Mouse (Mus musculus): Measurements from ENCODE around the gene Bach2. TPM values are rescaled to one million over a fixed set of nuclear protein-coding genes. Genes with fewer than 3 reads are reported as not detected.

The Bach2 gene
- 79.4 and 98.9 TPM in 2 replicates for total RNA-seq (2017)

- ATAC-seq (ENCODE audit: extremely low read depth, insufficient number of reproducible peaks, low FRiP score, poor library complexity, severe bottlenecking) = peak; percentile 80
Observed at GRCm38 (mm10) chr4:32238366-32238854, at the start of gene Bach2. Bach2 (plus strand) TSS chr4:32238804.

- ATAC-seq (ENCODE audit: extremely low read depth, insufficient number of reproducible peaks, low FRiP score, poor library complexity, severe bottlenecking) = no peak
Observed at GRCm38 (mm10) chr4:32189416-32190036, 49.1 kb upstream of the Bach2 start.

- ATAC-seq (ENCODE audit: extremely low read depth, insufficient number of reproducible peaks, low FRiP score, poor library complexity, severe bottlenecking) = no peak
Observed at GRCm38 (mm10) chr4:32190506-32190905, 48.1 kb upstream of the Bach2 start.

GRCm38 (mm10) chr4:32195945-32196921, 42.4 kb upstream of the Bach2 start:
- no peak for ATAC-seq (ENCODE audit: extremely low read depth, insufficient number of reproducible peaks, low FRiP score, poor library complexity, severe bottlenecking)

GRCm38 (mm10) chr4:32198031-32198430, 40.6 kb upstream of the Bach2 start:
- ATAC-seq (ENCODE audit: extremely low read depth, insufficient number of reproducible peaks, low FRiP score, poor library complexity, severe bottlenecking) = no peak

DNA sequence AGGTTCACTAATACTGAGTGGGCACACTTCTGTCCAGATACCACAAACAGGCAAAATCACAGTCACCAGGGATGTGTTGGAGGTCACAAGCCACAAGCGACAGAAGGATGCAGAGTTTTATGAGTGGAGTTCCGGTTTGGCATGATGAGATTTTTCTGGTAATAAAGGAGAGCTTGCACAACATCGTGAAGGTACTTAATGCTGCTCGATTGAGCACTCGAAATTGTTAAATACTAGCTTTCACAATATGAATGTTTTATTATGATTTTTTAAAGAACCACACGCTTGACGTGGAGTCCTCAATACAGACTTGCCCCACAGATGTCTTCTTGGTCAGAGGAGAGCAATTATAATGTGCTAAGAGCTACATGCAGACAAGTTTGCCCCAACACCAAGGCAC, 40.0 kb upstream of the Bach2 start:
- ATAC-seq (ENCODE audit: extremely low read depth, insufficient number of reproducible peaks, low FRiP score, poor library complexity, severe bottlenecking) = no peak

GRCm38 (mm10) chr4:32199156-32199555, 39.4 kb upstream of the Bach2 start:
- no peak for ATAC-seq (ENCODE audit: extremely low read depth, insufficient number of reproducible peaks, low FRiP score, poor library complexity, severe bottlenecking)

GRCm38 (mm10) chr4:32201114-32201513, 37.5 kb upstream of the Bach2 start:
- ATAC-seq (ENCODE audit: extremely low read depth, insufficient number of reproducible peaks, low FRiP score, poor library complexity, severe bottlenecking) = no peak

DNA sequence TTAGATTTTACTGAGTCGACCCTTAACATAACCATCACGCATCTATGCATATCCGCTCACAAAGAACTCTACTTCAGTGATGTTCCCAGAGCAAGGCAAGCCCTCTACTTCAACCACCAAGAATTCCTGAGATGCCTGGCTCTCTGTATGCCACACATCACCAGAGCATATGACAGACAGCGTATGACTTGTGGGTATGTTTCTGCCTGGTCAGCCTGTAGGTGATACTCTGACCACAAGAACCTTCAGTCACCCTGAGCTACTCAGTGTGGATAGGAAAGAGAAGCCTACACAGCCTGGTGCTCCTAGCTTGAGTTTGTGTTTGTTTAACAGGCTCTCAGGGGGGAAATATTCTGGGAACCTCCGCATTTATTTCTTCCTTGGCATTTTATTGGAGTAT, 36.2 kb upstream of the Bach2 start:
- no peak for ATAC-seq (ENCODE audit: extremely low read depth, insufficient number of reproducible peaks, low FRiP score, poor library complexity, severe bottlenecking)

- no peak for ATAC-seq (ENCODE audit: extremely low read depth, insufficient number of reproducible peaks, low FRiP score, poor library complexity, severe bottlenecking)
Observed at GRCm38 (mm10) chr4:32204819-32205218, 33.8 kb upstream of the Bach2 start.

DNA sequence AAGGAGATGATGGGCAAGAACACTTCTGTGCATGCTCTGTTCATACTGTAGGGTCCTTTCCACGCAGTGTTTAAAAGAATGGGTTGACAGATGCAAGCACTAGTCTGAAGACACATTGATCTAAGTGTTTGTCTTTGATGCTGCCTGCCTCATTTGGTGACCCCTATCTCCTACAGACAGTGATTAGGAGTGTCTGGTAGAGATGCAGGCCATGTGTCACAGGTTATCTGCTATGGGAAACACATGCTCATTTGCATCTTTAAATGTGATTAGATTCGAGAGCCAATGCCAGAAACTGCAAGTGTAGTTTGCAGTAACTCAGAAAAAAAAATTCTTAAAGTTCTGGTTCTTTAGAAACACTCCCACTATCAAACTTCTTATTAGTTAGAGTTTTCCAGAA, 32.8 kb upstream of the Bach2 start:
- no peak for ATAC-seq (ENCODE audit: extremely low read depth, insufficient number of reproducible peaks, low FRiP score, poor library complexity, severe bottlenecking)

DNA sequence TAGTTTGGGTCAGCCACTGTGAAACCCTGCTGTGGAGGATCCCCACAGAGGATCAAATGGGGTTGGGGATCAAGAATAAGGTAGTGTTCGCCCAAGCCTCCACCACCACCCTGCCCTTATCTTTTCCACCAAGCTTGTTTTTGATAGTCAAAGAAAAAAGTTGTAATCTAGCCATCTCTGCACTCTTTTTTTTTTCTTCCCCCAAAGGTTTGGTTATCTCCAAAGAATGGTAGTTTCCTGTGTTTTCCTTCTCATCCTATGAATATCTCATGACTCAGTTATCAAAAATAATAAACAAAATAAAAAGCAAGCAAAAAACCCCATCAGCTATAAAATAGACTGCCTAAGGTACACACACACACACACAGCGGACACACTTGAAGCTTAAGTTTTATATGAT, 28.6 kb upstream of the Bach2 start:
- ATAC-seq (ENCODE audit: extremely low read depth, insufficient number of reproducible peaks, low FRiP score, poor library complexity, severe bottlenecking) = no peak

DNA sequence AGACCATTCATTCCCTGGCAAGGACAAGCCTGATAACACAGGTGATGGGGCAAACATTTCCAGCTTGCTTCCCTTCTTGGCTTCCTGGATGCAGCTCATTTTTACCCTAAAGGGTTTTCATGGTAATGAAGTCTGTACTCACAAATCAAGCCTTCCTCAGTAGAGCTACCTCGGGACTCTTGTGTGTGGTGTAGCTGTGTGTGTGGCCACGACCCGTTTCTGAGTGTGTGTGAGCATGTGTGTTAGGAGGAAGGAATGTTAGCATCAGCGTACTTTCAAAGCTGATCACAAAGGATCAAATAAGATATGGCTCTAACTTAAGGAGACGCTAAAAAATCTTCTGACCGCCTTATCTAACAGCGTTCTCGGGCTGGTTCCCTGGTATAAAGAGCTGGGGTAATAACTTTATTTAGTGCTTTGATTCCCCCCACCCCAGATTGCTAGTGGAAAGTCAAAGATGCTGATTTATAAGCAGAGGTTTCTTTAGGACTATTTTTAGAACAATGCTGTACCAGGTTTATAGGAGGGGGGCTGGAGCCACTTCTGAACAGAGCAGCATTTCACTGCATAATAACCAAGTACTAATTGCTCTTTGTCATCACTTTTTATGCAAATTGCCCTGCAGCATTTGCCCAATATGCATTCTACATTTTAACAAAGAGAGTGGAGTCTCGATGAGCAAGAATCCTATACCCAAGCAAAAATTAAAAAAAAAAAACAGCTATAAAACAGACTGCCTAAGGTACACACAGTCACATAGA, 28.0 kb upstream of the Bach2 start:
- no peak for ATAC-seq (ENCODE audit: extremely low read depth, insufficient number of reproducible peaks, low FRiP score, poor library complexity, severe bottlenecking)

GRCm38 (mm10) chr4:32212593-32212992, 26.0 kb upstream of the Bach2 start:
- ATAC-seq (ENCODE audit: extremely low read depth, insufficient number of reproducible peaks, low FRiP score, poor library complexity, severe bottlenecking) = no peak

- no peak for ATAC-seq (ENCODE audit: extremely low read depth, insufficient number of reproducible peaks, low FRiP score, poor library complexity, severe bottlenecking)
Observed at GRCm38 (mm10) chr4:32216466-32216865, 22.1 kb upstream of the Bach2 start.

GRCm38 (mm10) chr4:32217016-32217415, 21.6 kb upstream of the Bach2 start:
- no peak for ATAC-seq (ENCODE audit: extremely low read depth, insufficient number of reproducible peaks, low FRiP score, poor library complexity, severe bottlenecking)

DNA sequence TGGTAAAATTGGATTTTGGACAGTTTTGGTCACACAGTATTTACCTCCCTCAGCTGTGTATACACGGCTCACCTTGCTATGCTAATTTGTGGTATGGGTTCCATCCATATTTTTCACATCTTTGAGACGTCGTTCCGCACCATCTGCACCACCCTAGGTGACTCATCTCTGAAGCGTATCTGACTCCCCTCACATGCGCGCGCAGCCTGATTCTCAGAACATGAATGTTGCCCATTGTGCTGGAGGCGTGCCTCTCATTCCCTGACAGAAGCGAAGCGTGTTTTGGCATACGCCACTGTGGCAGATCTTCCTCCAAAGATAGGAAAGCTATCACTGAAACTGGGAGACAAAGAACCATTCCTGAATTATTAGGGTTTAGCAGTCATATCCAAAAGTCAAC, 21.0 kb upstream of the Bach2 start:
- ATAC-seq (ENCODE audit: extremely low read depth, insufficient number of reproducible peaks, low FRiP score, poor library complexity, severe bottlenecking) = no peak

DNA sequence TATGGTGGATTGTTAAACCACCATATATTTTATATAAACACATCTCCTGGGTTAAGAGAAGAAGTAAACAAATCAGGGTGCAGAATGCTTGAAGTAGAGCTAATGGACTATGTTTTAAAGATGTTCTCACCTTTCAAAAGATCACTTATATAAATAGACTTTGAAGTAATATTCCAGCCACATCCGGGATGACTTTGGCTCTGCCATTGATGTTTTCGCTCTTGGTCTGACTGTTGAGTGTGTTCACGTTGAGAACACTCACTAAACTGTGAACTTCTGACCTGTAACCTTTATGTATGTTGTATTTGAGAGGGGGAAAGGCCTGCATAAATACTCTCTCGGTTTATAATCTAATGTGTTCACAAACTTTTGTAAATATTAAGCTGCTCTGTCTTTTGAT, 20.2 kb upstream of the Bach2 start:
- ATAC-seq (ENCODE audit: extremely low read depth, insufficient number of reproducible peaks, low FRiP score, poor library complexity, severe bottlenecking) = no peak

DNA sequence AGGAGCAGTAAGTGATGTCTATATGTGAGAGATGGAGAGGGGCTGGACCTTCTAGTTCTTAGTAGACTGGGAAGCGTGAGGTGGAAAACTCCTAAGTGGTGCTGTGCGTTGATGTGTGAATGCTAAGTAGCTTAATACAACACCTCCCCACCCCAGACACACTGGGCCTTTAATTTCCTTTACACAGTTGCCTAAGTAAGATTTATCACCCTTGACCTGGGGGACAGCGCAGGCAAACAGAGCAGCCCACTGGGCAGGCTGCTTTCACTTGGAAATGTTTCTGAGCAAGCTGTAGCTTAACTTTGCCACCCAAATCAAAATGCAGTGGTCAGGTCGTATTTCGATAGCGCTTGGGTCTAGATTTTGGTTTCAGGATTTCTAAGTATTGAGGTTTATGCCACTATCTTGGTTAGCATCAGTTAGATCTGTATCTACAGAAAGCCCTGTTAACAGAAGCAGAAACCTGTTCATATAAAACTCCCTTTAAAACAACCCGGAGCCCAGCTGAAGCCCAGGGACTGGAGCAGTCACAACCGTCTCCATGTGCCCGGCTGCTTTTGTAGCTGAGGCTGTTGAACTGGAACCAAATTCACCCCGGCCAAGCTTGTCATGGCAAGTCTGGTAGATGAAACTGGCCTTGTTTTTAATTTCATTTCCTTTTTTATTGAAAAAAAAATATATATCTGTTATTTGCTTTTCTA, 19.0 kb upstream of the Bach2 start:
- peak; percentile 66 for ATAC-seq (ENCODE audit: extremely low read depth, insufficient number of reproducible peaks, low FRiP score, poor library complexity, severe bottlenecking)

Data from neutrophil, adult 5-6 weeks (primary cell).